In the genomic region with DNA sequence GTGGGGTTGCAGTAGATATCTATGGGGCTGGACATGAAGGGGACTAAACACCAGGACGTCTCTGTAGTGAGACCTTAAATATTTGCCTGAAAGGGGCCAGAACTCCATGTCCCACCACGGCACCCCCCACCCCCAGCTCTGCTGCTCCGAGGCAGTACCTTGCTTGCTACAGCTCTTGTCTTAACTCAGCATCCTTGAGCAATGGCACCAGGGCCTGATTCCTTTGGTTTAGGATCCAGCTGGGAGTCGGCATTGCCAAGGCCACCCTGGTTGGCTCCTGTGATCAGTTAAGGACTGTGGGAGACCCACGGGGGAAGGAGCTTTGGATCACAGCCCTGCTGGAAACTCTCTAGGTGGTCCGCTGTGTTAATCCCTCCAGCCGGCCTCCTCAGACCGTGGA, we compare ENCODE assay signal across 30 mouse cellular contexts. TPM values are rescaled to one million over a fixed set of nuclear protein-coding genes. Genes with fewer than 3 reads are reported as not detected.
DNase-seq lines count a peak whose midpoint lies in the region; ATAC-seq and TF ChIP-seq lines count a peak whose summit lies in the region.
"Had no signal": no experiment of that assay in that cellular context is flagged by ENCODE, and none has a peak within 500 bp of the region (broad histone marks: within the 10 kb centered on the region; RNA-seq: fewer than 3 reads in every experiment).

No protein-coding gene starts in this region.

- no peaks in the 10 kb centered on the region for H3K36me3 ChIP-seq in spleen, adult 2 months (ENCODE audit: control insufficient read depth, insufficient read depth, low read length)
- H3K36me3 ChIP-seq in embryonic facial prominence, embryonic 12.5 days = no peaks in the 10 kb centered on the region
- no peaks in the 10 kb centered on the region for H3K36me3 ChIP-seq in limb, embryonic 13.5 days
- H3K36me3 ChIP-seq: hindbrain, embryonic 15.5 days; liver, embryonic 13.5 days; midbrain, embryonic 15.5 days; neural tube, embryonic 13.5 days; stomach, embryonic 15.5 days had no signal

- no peak for ATAC-seq in embryonic facial prominence, embryonic 12.5 days (ENCODE audit: insufficient number of reproducible peaks, insufficient read depth, low FRiP score, low TSS enrichment)
- no peak for ATAC-seq in limb, embryonic 13.5 days (ENCODE audit: low FRiP score, low read depth)
- ATAC-seq: forebrain, embryonic 14.5 days; midbrain, embryonic 15.5 days had no signal

- no peaks in the 10 kb centered on the region for H3K9me3 ChIP-seq in embryonic facial prominence, embryonic 12.5 days
- H3K9me3 ChIP-seq in limb, embryonic 13.5 days = no peaks in the 10 kb centered on the region
- H3K9me3 ChIP-seq: hindbrain, embryonic 15.5 days; liver, embryonic 13.5 days; megakaryocyte, embryonic 14.5 days; midbrain, embryonic 15.5 days; neural tube, embryonic 13.5 days; stomach, embryonic 15.5 days had no signal

- H3K9ac ChIP-seq in embryonic facial prominence, embryonic 12.5 days = no peak overlapping the region
- H3K9ac ChIP-seq in limb, embryonic 13.5 days = peak overlapping the region; percentile 40; the same call in 1 of the 2 replicates
- H3K9ac ChIP-seq: hindbrain, embryonic 15.5 days; liver, embryonic 13.5 days; lung, embryonic 14.5 days; midbrain, embryonic 15.5 days; neural tube, embryonic 13.5 days; stomach, embryonic 15.5 days had no signal

- TF ChIP-seq POLR2A in spleen, adult 2 months (IDR thresholded peaks at IDR 0.05; ENCODE audit: low read depth, low read length) = no peak

- DNase-seq in heart, adult 11 months = peak; percentile 61
- no peak for DNase-seq in heart, postnatal 10 days
- no peak for DNase-seq in spleen, adult 2 months (ENCODE audit: low read depth in 1 of 2, low spot score in 2 of 2)
- DNase-seq in spleen, postnatal 10 days (ENCODE audit: low spot score in 2 of 2) = no peak
- DNase-seq in kidney, adult 9 months = no peak
- no peak for DNase-seq in layer of hippocampus, adult 9-10 months (ENCODE audit: low spot score)
- DNase-seq: adrenal gland, adult 2 months; cerebellum, adult 11 months; cerebellum, postnatal 10 days; gastrocnemius, postnatal 14 days; heart, adult 18-20 months; heart, postnatal 36 days; kidney, adult 18-20 months; left cerebral cortex, postnatal 4 days; liver, embryonic 13.5 days; lung, embryonic 14.5 days; lung, postnatal 36 days; retina, postnatal 1 day; right cerebral cortex, postnatal 25 days; spleen, adult 18-20 months had no signal

- intact Hi-C loops in heart, postnatal 10 days (cut with DNase I) = no loop called here

- peaks cover 21% of the 10 kb centered on the region; the same call in 1 of the 2 replicates for H3K4me1 ChIP-seq in spleen, adult 2 months (ENCODE audit: control insufficient read depth, insufficient read depth, insufficient read length)
- peaks cover 17% of the 10 kb centered on the region for H3K4me1 ChIP-seq in embryonic facial prominence, embryonic 12.5 days
- H3K4me1 ChIP-seq in limb, embryonic 13.5 days = peaks cover 23% of the 10 kb centered on the region
- H3K4me1 ChIP-seq: midbrain, embryonic 15.5 days; stomach, embryonic 15.5 days had no signal

- peak overlapping the region; percentile 0; the same call in 1 of the 2 replicates for H3K4me3 ChIP-seq in spleen, adult 2 months (ENCODE audit: extremely low read depth, insufficient read depth, insufficient read length)
- no peak overlapping the region for H3K4me3 ChIP-seq in embryonic facial prominence, embryonic 12.5 days
- no peak overlapping the region for H3K4me3 ChIP-seq in limb, embryonic 13.5 days
- H3K4me3 ChIP-seq: hindbrain, embryonic 15.5 days; left cerebral cortex, adult 2 months; liver, embryonic 13.5 days; megakaryocyte, embryonic 14.5 days; midbrain, embryonic 15.5 days; neural tube, embryonic 13.5 days; stomach, embryonic 15.5 days had no signal

- H3K27me3 ChIP-seq in spleen, adult 2 months (ENCODE audit: control insufficient read depth, insufficient read depth, low read length) = no peaks in the 10 kb centered on the region
- no peaks in the 10 kb centered on the region for H3K27me3 ChIP-seq in embryonic facial prominence, embryonic 12.5 days
- no peaks in the 10 kb centered on the region for H3K27me3 ChIP-seq in limb, embryonic 13.5 days
- H3K27me3 ChIP-seq: hindbrain, embryonic 15.5 days; midbrain, embryonic 15.5 days; neural tube, embryonic 13.5 days; stomach, embryonic 15.5 days had no signal

- TF ChIP-seq CTCF in spleen, adult 2 months (IDR thresholded peaks at IDR 0.05; ENCODE audit: extremely low read depth, insufficient read depth, insufficient read length, insufficient replicate concordance) = no peak

- whole genome bisulfite sequencing in spleen, adult 2 months = 81% methylated on average over 8 of the region's 8 CpGs
- WGBS in embryonic facial prominence, embryonic 12.5 days = 36% methylated on average over 8 of the region's 8 CpGs
- WGBS in limb, embryonic 13.5 days = 28% methylated on average over 8 of the region's 8 CpGs

- H3K27ac ChIP-seq in spleen, adult 2 months (ENCODE audit: insufficient read depth, low read length) = peak overlapping the region; percentile 79
- 0 out of 2 replicates have a peak overlapping the region, but pooled peaks have one; percentile 23 for H3K27ac ChIP-seq in embryonic facial prominence, embryonic 12.5 days
- peak overlapping the region; percentile 39; the same call in 1 of the 2 replicates for H3K27ac ChIP-seq in limb, embryonic 13.5 days
- H3K27ac ChIP-seq: hindbrain, embryonic 15.5 days; kidney, postnatal 0 days; left cerebral cortex, adult 2 months; liver, embryonic 13.5 days; midbrain, embryonic 15.5 days; neural tube, embryonic 13.5 days; stomach, embryonic 15.5 days had no signal

- H3K4me2 ChIP-seq in embryonic facial prominence, embryonic 12.5 days (replicated peaks) = 0 out of 2 replicates have a peak overlapping the region, but pooled peaks have one; percentile 7
- H3K4me2 ChIP-seq in limb, embryonic 13.5 days (replicated peaks) = peak overlapping the region; percentile 33
- H3K4me2 ChIP-seq: hindbrain, embryonic 15.5 days; liver, embryonic 13.5 days; lung, embryonic 14.5 days; midbrain, embryonic 15.5 days; neural tube, embryonic 13.5 days; stomach, embryonic 15.5 days had no signal

RNA-seq across cellular contexts. Expression of gene Dad1, which starts 34.6 kb away (rescaled TPM):
- total RNA-seq in heart, postnatal 10 days (2021) = 100 to 1,000 TPM; 121 TPM
- polyA plus RNA-seq in spleen, adult 2 months (2012; rRNA removed) = 309 and 372 TPM in 2 replicates
- 264 and 270 TPM in 2 replicates for polyA plus RNA-seq in embryonic facial prominence, embryonic 12.5 days (2016; fragmentation: Nextera tagmentation; extraction: Ambion mirVana)
- polyA plus RNA-seq in limb, embryonic 13.5 days (2015; fragmentation: Nextera tagmentation; extraction: Ambion mirVana) = 357 and 379 TPM in 2 replicates

RNA-seq across cellular contexts. Expression of gene Abhd4, which starts 34.7 kb away (rescaled TPM):
- total RNA-seq in heart, postnatal 10 days (2021) = 10 to 100 TPM; 55.9 to 67.1 TPM
- polyA plus RNA-seq in spleen, adult 2 months (2012; rRNA removed) = 17.9 and 23.4 TPM in 2 replicates
- 51.5 and 51.9 TPM in 2 replicates for polyA plus RNA-seq in embryonic facial prominence, embryonic 12.5 days (2016; fragmentation: Nextera tagmentation; extraction: Ambion mirVana)
- polyA plus RNA-seq in limb, embryonic 13.5 days (2015; fragmentation: Nextera tagmentation; extraction: Ambion mirVana) = 46.5 and 51.0 TPM in 2 replicates

Comparison
In these comparisons a context has a peak if more than half of its experiments do, and no peak if none do; other contexts are left out.
1. H3K27ac ChIP-seq: peak in every context shown above with its lines; median percentile 79 in spleen, adult 2 months; 39 in limb, embryonic 13.5 days; 23 in embryonic facial prominence, embryonic 12.5 days.